Mouse (Mus musculus) kidney, embryonic 14.5 days (tissue): ENCODE data around the gene Slc25a33. TPM values are rescaled to one million over a fixed set of nuclear protein-coding genes. Genes with fewer than 3 reads are reported as not detected.
A peak's percentile ranks its signal among the peaks of the same experiment; 100 is the strongest.

ENCODE experiments used
- ATAC-seq: fragments of 200-750 bp; cut with Nextera tagmentation; 2 replicates; pipeline ENCODE4 v1.8.0; 2017; ENCODE audit warnings: moderate number of reproducible peaks, mild to moderate bottlenecking, moderate TSS enrichment, moderate library complexity; ENCODE audit not compliant: low FRiP score, low TSS enrichment
- H3K27ac ChIP-seq: fragments of 300-500 bp; sonication (generic); 2 replicates; pipeline ENCODE4 v1.5.1; 2014; ENCODE audit warnings: low read depth, mild to moderate bottlenecking, low read length, moderate library complexity, mixed read lengths
- H3K27me3 ChIP-seq: fragments of 300-500 bp; sonication (generic); 2 replicates; pipeline ENCODE4 v1.6.1; 2014; ENCODE audit warnings: mild to moderate bottlenecking, low read length; ENCODE audit not compliant: control insufficient read depth, insufficient read depth
- H3K36me3 ChIP-seq: fragments of 300-500 bp; sonication (generic); 2 replicates; pipeline ENCODE4 v1.6.1; 2014; ENCODE audit warnings: low read length, mixed read lengths; ENCODE audit not compliant: control insufficient read depth, insufficient read depth
- H3K4me1 ChIP-seq: fragments of 300-500 bp; sonication (generic); 2 replicates; pipeline ENCODE4 v1.6.1; 2014; ENCODE audit warnings: low read length, mixed read lengths; ENCODE audit not compliant: control insufficient read depth, insufficient read depth
- H3K4me2 ChIP-seq: fragments of 300-500 bp; sonication (generic); replicated peaks from 2 replicates; pipeline ENCODE4 v1.6.1; 2014; ENCODE audit warnings: low read depth, mild to moderate bottlenecking, low read length
- H3K4me3 ChIP-seq: fragments of 300-500 bp; sonication (generic); 2 replicates; pipeline ENCODE4 v1.5.1; 2014; ENCODE audit warnings: mild to moderate bottlenecking, low read length
- H3K9ac ChIP-seq: fragments of 300-500 bp; sonication (generic); 2 replicates; pipeline ENCODE4 v1.6.1; 2014; ENCODE audit warnings: low read depth, mild to moderate bottlenecking, low read length, moderate library complexity
- H3K9me3 ChIP-seq: fragments of 300-500 bp; sonication (generic); 2 replicates; pipeline ENCODE4 v1.6.1; 2016; ENCODE audit warnings: low read length; ENCODE audit not compliant: control insufficient read depth
- WGBS: fragments of 180-500 bp; shearing (Covaris S2); extraction: QIAGEN DNeasy Blood & Tissue Kit; methylation state at CpG from one replicate; pipeline ENCODE4 v1.1.7; 2014; 5-methylcytosine and 5-hydroxymethylcytosine counted together
- polyA plus RNA-seq: library from polyadenylated mRNA; unstranded; fragments of >200 nt; fragmentation: Nextera tagmentation; extraction: Ambion mirVana; gene quantifications from 2 replicates; pipeline ENCODE4 v1.2.1, GENCODE M21; 2014

Slc25a33 gene
- polyA plus RNA-seq, 1 experiment from 2014 or later, result 19.3 TPM

DNA sequence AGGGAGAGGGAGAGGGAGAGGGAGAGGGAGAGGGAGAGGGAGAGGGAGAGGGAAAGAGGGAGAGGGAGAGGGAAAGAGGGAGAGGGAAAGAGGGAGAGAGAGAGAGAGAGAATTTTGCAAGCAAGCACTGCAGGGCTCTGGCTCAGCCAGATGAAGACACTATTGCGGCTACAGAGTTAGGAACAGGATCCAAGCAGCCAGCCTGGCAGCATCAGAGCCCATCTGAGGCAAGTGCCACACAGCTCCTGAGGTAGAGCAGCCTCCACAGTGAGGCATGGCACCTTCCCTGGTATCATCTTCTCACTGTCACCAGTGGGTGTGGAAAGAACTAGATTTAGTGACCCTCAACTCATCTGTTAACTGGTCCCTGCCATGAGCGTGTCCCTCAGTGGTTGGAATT, 24.0 kb upstream of the Slc25a33 start:
- Histone ChIP-seq H3K9ac (no peak overlapping the region), H3K4me1 (peaks cover 9% of the 10 kb centered on the region), H3K4me3 (no peak overlapping the region), H3K27me3 (no peaks in the 10 kb centered on the region), H3K36me3 (no peaks in the 10 kb centered on the region), H3K9me3 (no peaks in the 10 kb centered on the region), H3K4me2 (no peak overlapping the region), H3K27ac (peak overlapping the region; percentile 37; the same call in 1 of the 2 replicates)
- WGBS, result 50% methylated on average over 2 of the region's 2 CpGs
- ATAC-seq, result no peak

DNA sequence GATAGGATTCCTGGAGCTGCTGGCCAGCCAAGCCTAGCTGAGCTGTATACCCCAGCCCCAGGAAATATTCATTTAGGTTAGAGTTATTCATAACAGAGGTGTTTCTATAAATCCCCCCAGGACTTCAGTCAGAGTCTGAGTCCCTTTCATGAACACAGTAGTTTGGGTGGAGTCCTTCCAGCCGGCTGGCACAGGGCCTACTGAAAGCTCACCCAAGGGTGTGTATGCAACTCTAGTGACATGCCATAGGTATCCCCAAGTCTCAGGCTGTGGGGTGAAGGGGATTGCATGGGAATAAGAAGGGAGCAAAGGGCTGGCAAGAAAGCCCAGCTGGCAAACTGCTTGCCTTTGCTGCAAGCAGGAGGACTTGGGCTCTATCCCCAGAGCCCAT, 23.1 kb upstream of the Slc25a33 start:
- no peaks in the 10 kb centered on the region for H3K9me3 ChIP-seq
- no peaks in the 10 kb centered on the region for H3K27me3 ChIP-seq
- no peak for ATAC-seq
- no peak overlapping the region for H3K27ac ChIP-seq
- H3K4me2 ChIP-seq, result no peak overlapping the region
- no peaks in the 10 kb centered on the region for H3K36me3 ChIP-seq
- peaks cover 9% of the 10 kb centered on the region; the same call in 1 of the 2 replicates for H3K4me1 ChIP-seq
- no peak overlapping the region for H3K4me3 ChIP-seq
- H3K9ac ChIP-seq, result no peak overlapping the region
- 70% methylated on average over 1 of the region's 1 CpGs for WGBS

DNA sequence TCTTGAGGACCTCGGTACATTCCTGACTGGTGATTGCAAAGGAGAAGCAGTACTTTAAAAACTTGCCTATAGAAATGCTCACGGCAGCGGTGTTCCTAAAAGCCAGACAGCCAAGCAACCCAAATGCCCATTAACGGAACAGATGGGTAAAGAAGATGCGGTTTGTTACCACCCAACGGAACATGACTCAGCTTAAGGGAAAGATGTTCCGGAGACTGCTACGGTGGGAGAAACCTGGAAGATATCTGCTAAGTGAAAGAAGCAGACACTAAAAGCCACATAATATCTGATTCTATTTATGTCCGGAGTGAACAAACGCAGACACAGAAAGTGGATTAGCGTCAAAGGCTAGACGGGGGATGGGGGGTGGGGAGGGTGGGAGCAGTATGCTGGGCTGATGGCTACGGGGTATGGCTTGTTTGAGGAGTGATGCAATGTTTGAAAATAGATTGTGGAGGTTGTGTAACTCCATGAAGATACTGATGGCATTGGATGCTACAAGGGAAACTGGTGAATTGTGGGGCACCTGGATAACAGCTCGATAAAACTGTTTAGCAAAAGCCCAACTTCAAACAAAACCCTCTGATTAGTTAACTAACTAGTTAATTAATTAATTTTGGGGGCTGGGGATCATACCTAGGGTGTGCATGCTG, 22.6 kb upstream of the Slc25a33 start:
- Histone ChIP-seq H3K36me3 (no peaks in the 10 kb centered on the region), H3K9me3 (no peaks in the 10 kb centered on the region), H3K27ac (no peak overlapping the region), H3K9ac (no peak overlapping the region), H3K4me1 (peaks cover 6% of the 10 kb centered on the region; the same call in 1 of the 2 replicates), H3K4me3 (no peak overlapping the region), H3K4me2 (no peak overlapping the region), H3K27me3 (no peaks in the 10 kb centered on the region)
- 82% methylated on average over 14 of the region's 14 CpGs for WGBS
- ATAC-seq, result no peak

DNA sequence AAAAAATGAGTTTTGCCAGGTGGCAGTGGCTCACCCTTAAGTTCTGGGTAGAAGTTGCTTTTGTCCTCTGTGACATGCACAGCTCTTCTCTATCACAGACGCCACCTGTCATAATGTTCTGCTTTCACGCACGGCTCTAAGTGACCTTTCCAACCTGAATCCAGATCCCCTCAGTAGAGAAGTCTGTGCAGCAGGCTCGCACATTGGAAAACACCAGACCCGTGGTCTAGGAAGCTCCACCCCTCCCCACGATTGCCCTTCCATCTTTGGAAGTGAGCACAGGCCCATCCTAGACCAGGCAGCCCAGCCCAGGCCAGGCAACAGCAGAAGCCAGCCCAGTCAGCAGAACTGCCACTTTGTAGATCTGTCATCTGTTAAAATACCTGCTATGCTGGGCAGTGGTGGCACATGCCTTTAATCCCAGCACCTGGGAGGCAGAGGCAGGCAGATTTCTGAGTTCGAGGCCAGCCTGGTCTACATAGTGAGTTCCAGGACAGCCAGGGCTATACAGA, 20.9 kb upstream of the Slc25a33 start:
- H3K27ac ChIP-seq, result no peak overlapping the region
- peaks cover 3% of the 10 kb centered on the region; the same call in 1 of the 2 replicates for H3K4me1 ChIP-seq
- no peak for ATAC-seq
- H3K9ac ChIP-seq, result no peak overlapping the region
- H3K27me3 ChIP-seq, result no peaks in the 10 kb centered on the region
- no peaks in the 10 kb centered on the region for H3K9me3 ChIP-seq
- no peak overlapping the region for H3K4me3 ChIP-seq
- no peaks in the 10 kb centered on the region for H3K36me3 ChIP-seq
- 85% methylated on average over 7 of the region's 7 CpGs for WGBS
- no peak overlapping the region for H3K4me2 ChIP-seq

DNA sequence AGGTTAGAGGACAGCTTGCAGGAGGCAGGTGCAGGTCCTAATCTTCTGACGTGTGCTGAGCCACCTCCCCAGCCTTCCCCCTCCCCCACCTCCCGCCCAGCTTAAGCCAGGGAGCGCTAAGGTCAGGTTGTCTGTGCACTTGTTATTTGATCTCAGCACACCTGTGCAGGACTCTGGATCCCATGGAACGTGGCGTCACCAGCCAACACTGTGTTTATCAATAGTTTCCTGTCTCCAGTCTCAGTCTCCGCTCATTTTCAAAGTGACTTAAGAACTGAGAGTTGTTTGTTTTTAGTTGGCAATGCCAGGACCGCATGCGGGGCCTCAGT, 19.9 kb upstream of the Slc25a33 start:
- no peak overlapping the region for H3K27ac ChIP-seq
- WGBS, result 33% methylated on average over 8 of the region's 8 CpGs
- ATAC-seq, result no peak

DNA sequence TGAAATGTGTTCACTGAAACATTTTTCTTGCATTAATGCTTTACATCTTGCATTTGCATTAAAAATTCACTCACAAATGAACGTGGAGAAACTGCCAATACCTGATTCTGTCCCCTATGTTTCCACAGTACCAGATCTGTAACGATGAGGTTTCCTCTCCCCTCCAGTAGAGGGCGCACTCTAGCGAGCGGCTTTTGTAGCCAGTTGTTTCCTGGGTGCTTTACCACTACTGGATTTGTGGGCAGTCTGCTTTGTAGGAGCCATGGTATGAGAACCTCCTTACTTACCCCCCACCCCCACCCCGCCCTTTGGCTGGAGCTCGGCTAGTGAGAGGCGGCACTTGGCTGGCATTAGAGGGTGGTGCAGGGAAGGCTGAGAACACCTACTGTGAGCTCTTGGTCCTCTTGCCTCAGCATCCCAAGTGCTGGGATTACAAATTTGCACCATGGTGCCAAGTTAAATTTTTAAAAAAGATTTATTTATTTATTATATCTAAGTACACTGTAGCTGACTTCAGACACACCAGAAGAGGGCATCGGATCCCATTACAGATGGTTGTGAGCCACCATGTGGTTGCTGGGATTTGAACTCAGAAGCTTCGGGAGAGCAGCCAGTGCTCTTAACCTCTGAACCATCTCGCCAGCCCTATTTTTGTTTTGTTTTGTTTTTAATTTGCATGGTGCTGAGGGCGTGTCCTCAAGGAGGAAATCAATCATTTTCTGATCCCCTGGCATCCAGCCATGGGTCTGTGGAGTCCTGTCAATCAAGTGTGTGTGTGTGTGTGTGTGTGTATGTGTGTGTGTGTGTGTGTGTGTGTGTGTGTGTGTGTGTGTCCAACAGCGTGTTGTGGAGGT, 19.3 kb upstream of the Slc25a33 start:
- ATAC-seq, result no peak
- Histone ChIP-seq H3K4me3 (no peak overlapping the region), H3K27ac (no peak overlapping the region), H3K27me3 (no peaks in the 10 kb centered on the region), H3K4me2 (no peak overlapping the region), H3K9me3 (no peaks in the 10 kb centered on the region), H3K4me1 (no peaks in the 10 kb centered on the region), H3K36me3 (no peaks in the 10 kb centered on the region), H3K9ac (no peak overlapping the region)
- WGBS, result 49% methylated on average over 13 of the region's 13 CpGs

More for the DNA sequence above, 19.9 kb upstream of the Slc25a33 start:
- Histone ChIP-seq H3K4me3 (no peak overlapping the region), H3K4me2 (no peak overlapping the region), H3K27me3 (no peaks in the 10 kb centered on the region), H3K4me1 (peaks cover 3% of the 10 kb centered on the region; the same call in 1 of the 2 replicates), H3K9me3 (no peaks in the 10 kb centered on the region), H3K9ac (no peak overlapping the region), H3K36me3 (no peaks in the 10 kb centered on the region)

DNA sequence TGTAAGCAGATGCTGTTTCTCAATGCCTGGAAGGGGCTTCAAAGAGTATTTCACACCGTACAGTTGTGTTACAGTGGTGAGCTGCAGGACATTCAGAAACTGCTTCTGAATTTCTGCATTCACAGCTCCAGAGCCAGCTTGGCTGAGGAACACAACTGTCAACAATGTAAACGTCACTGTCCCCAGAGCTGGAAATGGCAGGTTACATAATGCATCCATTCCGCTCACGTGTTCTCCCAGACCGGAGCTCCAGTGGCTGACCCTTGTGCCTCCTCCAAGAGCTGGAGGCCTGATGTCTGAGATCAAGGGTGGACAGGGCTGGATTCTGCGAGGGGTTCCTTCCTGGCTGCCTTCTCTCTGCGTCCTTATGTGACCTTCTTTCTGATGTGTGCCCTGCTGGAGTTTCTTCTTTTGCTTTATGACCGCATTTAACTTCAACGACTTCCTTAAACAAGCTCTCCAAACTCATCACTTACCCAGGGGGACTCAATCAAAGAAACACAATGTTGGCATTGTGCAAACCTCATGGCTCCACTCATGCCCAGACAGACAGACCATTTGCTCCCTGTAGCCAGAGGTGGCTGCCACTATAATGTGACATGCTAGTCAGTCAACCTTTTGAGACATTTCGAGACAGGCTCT, 18.2 kb upstream of the Slc25a33 start:
- H3K4me1 ChIP-seq, result no peaks in the 10 kb centered on the region
- WGBS, result 27% methylated on average over 10 of the region's 10 CpGs
- no peak overlapping the region for H3K27ac ChIP-seq
- no peak overlapping the region for H3K4me2 ChIP-seq
- no peaks in the 10 kb centered on the region for H3K9me3 ChIP-seq
- no peak overlapping the region for H3K9ac ChIP-seq
- no peak overlapping the region for H3K4me3 ChIP-seq
- H3K36me3 ChIP-seq, result no peaks in the 10 kb centered on the region
- no peaks in the 10 kb centered on the region for H3K27me3 ChIP-seq
- no peak for ATAC-seq

DNA sequence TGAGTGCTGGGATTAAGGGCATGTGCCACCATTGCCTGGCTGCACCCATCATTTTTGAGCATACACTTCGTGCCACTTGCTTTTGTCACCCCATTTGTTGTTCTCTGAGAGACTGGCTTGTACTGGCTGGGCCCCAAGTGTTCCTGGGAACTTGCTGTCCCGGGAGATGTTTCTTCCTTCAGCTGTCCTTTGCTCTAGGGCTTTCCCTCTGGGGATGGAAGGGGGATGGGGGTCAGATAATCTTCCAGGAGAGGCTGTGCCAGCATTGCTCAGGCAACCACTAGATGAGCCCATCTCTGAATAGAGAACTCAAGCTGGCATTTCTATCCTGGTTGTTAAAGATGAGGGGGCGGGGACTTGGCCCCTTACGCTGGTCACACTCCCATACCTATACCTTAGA, 17.4 kb upstream of the Slc25a33 start:
- H3K4me1 ChIP-seq, result no peaks in the 10 kb centered on the region
- H3K27ac ChIP-seq, result no peak overlapping the region
- H3K9me3 ChIP-seq, result no peaks in the 10 kb centered on the region
- H3K4me2 ChIP-seq, result no peak overlapping the region
- no peak overlapping the region for H3K9ac ChIP-seq
- H3K36me3 ChIP-seq, result no peaks in the 10 kb centered on the region
- H3K4me3 ChIP-seq, result no peak overlapping the region
- ATAC-seq, result no peak
- 77% methylated on average over 4 of the region's 4 CpGs for WGBS
- H3K27me3 ChIP-seq, result no peaks in the 10 kb centered on the region

DNA sequence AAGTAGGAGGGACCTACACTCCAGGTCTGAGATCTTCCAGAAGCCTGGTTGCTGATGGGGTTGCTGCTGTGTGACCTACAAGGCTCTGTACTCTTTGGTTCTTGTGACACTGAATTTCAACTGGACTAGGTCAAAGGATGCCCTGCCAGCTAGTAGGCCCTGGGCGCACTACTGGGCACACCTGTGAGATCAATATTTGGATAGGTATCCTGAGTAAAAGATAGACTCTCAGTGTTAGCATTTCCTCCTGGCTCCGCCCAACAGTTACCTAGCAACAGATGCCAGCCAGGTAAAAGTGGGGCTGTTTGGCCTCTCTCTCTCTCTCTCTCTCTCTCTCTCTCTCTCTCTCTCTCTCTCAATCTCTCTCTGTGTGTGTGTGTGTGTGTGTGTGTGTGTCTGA, 16.9 kb upstream of the Slc25a33 start:
- 89% methylated on average over 2 of the region's 2 CpGs for WGBS
- no peaks in the 10 kb centered on the region for H3K9me3 ChIP-seq
- no peak overlapping the region for H3K4me2 ChIP-seq
- H3K27me3 ChIP-seq, result no peaks in the 10 kb centered on the region
- no peak overlapping the region for H3K4me3 ChIP-seq
- H3K4me1 ChIP-seq, result no peaks in the 10 kb centered on the region
- H3K36me3 ChIP-seq, result no peaks in the 10 kb centered on the region
- no peak overlapping the region for H3K9ac ChIP-seq
- 0 out of 2 replicates have a peak overlapping the region, but pooled peaks have one; percentile 6 for H3K27ac ChIP-seq
- no peak for ATAC-seq
